Mouse (Mus musculus) retina, postnatal 1 day (tissue): ENCODE measurements around the gene Rnf5.
A peak's percentile ranks its signal among the peaks of the same experiment; 100 is the strongest.

Experiments
- DNase-seq: peaks from one replicate; pipeline ENCODE4 v3.0.0-alpha.2; 2012

The Rnf5 gene

DNA sequence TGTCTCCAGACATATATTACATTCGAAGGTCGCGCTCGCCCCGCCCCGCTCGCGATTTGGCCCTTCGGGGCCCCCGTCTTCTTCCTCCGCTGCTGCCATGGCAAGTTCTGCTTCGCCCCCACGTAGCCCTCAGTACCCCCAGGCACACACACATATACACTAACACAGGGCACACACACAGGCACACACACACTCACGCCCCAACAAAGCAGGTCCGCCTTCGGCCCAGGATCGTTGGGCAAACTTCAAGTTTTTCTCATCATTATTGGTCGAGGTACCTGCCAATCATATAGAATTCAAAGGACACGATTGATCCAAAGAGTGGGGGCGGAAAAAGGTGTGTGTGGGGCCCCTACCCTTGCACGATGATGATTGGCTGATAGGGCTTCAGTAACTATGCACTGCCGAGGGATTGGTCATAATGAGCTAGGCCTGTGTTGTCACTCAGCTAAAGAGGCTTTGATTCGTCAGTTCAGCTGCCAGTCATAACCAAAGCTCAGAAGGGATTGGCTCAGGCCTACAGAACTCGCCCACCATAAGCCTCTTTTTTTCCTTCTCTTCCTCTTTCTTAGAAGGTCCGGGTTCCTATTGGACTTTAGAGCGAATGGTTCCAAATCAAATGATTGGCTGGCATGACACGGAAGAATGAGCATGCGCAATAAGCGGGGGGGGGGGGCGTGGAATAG lies at the start of gene Rnf5:
Gene Rnf5, minus strand, starts transcription at position 316 of the 686 bp plus-strand sequence.
- DNase-seq: peak; percentile 100

DNA sequence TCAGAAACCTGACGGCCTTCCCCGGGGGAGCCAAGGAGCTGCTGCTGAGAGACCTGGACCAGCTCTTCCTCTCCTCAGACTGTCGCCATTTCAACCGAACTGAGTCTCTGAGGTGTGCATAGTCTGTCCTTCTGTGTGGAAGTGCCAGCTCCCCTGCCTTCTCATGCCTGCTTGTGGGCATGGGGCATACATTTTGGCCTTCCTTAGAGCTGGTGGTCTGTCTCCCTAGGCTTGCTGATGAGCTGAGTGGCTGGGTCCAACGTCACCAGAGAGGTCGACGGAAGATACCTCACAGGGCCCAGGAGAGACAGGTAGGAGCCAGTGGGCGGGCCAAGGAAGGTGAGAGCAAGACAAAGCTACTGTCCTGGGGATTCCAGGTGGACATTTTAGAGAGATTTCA lies 49.5 kb upstream of the Rnf5 start:
- DNase-seq: no peak

GRCm38 (mm10) chr17:34652546-34652945 lies 49.1 kb upstream of the Rnf5 start:
- DNase-seq: no peak

DNA sequence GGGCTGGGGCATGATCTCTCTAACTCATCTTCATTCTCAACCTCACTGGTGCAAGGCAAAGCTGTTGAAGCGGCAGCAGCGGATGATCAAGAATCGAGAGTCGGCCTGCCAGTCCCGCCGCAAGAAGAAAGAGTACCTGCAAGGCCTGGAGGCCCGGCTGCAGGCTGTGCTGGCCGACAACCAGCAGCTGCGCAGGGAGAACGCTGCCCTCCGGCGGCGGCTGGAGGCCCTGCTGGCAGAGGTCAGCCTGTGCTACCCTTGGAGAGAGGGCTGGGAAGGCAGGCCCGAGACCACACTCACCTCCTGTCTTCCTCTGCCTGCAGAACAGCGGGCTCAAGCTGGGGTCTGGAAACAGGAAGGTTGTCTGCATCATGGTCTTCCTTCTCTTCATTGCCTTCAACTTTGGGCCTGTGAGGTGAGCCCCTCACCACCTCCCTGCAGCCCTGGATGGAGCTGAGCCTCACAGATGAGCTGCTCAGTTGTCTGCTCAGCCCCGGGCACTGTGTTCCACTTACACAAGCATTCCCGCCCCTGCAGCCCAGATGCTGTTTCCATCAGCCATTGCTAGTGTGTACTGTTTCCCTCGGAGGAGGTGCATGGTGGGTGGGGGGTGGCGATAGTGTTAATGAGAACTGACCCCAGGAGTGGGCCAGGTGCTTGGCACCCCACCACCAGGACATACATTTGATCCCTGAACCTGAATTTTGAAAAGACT lies 48.2 kb upstream of the Rnf5 start:
- DNase-seq: peak; percentile 49

GRCm38 (mm10) chr17:34650781-34651180 lies 47.3 kb upstream of the Rnf5 start:
- DNase-seq: no peak

DNA sequence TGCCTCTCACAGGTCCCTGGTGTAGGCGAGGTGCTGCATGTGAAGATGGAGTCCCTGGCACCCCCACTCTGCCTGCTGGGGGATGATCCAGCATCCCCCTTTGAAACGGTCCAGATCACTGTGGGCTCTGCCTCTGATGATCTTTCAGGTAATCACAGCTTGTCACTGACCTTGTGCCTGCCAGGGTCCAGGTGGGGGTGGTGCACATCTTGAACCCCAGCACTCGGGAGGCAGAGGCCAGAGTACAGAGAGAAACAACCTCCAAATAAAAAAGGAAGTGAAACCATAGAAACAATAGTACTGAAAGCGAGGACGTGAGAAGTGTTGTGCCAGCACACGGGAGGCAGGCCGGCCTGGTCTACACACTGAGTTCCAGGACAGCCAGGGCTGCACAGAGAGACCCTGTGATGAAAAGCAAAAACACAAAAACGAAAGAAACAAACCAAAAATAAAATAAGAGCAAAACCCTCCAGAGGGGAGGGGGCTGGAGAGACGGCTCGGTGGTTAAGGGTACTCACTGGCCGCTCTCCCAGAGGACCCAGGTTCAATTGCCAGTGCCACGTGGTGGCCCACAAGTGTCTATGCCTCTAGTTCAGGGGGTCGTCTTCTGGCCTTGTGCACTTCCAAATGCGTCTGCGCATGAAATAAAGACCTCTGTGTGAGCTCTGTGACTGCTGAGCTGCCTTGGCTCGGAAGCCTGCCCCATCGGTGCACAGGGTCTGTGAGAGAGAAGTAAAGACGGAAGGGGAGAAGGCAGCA lies 45.8 kb upstream of the Rnf5 start:
- no peak for DNase-seq

DNA sequence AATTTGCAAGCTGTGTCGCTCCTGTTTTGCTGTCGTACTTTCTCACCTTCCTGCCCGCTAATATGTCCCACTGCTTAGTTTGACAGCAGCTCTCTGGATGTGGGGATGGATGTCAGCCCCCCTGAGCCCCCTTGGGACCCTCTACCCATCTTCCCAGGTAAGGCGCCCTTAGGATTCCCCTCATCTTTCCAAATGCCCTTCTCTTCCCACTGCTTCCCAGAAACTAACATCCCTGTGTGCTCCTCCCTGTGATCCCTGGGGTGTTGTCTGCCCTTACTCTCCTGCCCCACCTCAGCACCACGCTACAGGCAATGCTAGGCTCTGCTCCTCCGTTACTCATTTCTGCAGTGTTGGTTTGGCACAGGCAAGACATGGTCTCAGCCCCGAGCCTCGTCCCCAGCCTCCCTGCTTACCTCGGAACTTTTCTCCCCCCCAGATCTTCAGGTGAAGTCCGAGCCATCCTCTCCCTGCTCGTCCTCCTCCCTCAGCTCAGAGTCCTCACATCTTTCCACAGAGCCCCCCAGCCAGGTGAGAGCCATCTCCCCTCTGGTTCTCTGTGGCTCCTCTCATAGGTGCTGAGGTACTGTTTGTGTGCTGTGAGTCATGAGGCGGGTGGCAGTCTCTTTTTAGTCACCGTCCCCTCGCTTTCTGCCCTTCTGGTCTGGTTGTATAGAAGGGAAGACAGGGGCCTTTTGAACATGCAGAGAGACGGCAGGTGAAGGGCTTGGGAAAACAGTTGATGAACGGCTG lies 44.8 kb upstream of the Rnf5 start:
- DNase-seq: no peak

DNA sequence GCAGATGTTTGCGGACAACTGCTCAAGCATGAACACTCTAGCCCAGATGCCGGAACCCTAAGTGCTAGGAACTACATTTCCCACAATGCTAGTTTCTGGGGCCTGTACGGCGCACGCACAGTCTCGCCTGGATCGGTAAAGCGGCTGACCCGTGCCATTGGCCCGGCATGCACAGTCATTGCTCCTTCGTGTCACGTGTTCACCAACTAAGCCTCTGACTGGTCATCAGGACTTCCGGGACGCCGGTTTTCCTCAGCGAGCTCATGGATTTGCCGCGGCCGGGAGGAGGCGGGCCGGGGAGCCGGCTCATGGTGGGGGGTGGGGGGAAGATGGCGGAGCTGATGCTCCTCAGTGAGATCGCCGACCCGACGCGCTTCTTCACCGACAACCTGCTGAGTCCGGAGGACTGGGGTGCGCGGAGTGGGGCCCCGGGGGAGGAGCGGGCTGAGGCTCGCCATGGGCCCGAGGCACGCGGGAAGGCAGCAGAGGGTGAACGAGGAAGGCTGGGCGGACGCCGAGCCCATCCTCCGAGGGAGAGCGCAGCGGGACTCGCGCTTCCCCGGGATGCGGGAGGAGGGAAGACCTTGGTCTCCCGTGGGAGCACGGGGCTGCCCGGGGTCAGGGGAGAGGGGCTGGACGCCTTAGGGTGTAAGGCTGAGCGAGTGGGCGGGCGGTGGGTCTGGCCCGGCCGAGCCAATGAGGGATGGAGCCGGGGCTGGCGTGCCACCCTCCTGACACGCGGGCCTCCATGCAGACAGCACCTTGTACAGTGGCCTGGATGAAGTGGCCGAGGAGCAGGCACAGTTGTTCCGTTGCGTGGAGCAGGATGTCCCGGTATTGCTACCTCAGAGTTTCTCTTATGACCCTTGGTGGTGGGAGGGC lies 43.7 kb upstream of the Rnf5 start, which contains the start of gene Atf6b:
Gene Atf6b, plus strand, starts transcription at position 241 of the 882 bp plus-strand sequence.
- DNase-seq: peak; percentile 99

GRCm38 (mm10) chr17:34645831-34646511 lies 42.5 kb upstream of the Rnf5 start:
- no peak for DNase-seq

DNA sequence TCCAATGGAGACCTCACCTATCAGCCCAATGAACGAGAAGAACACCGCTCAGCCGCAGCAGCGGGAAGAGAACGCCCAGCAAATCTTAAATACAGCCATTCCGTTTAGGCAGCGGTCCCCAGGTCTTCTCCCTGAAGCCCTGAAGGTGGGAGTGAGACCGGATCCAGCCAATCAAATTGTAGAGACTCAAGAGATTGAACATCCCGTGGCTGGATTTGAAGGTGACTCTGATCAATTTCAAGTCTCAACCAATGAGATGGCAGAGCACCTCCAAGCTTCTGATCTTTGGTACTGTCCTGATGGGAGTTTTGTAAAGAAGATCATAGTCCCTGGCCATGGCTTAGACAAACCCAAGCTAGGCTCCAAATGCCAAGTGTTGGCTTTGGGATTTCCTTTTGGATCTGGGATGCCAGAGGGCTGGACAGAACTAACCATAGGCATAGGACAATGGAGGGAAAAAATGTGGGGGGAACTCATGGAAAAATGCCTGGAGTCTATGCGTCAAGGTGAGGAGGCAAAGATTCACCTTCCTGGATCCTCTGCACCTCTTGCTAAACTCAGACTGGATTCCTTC lies 41.9 kb upstream of the Rnf5 start:
- no peak for DNase-seq

DNA sequence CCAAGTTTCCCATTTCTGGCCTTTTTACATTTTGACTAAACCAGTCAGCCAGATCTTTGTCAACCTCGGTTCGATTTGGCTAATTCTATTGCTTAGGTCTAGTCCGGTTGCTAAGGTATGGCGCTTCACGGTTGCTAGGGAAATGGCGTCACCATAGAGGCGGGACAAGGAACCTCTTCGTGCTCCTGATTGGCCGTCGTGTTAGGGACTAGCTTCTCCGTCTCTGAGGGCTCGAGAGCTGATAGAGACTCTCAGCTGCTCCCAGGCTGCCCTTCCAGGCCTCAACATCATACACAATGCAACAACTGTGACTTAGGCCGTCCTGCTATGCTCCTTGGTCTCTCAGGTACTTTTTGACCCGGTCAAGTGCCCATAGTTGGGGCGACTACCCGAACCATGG lies 41.1 kb upstream of the Rnf5 start, which contains the start of gene Fkbpl:
Gene Fkbpl, plus strand, starts transcription at position 157 of the 400 bp plus-strand sequence.
- peak; percentile 98 for DNase-seq

DNA sequence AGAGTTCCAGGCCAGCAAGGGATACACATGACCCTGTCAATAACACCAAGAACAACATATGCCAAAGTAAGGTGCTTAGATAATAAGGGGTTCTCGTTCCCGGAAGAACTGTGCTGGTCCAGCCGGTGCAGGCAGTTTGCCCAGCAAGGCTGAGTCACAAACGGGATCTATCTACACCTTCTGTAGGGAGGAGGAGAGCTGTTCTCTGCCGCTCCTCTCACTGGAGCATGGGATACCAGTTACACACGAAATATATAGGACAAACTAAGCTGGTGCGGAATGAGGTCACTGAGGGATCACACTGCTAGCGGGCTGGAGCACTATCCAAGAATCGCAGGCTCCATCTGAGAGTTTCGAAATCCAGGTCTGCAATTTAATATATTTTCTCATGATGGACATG lies 40.5 kb upstream of the Rnf5 start:
- no peak for DNase-seq

DNA sequence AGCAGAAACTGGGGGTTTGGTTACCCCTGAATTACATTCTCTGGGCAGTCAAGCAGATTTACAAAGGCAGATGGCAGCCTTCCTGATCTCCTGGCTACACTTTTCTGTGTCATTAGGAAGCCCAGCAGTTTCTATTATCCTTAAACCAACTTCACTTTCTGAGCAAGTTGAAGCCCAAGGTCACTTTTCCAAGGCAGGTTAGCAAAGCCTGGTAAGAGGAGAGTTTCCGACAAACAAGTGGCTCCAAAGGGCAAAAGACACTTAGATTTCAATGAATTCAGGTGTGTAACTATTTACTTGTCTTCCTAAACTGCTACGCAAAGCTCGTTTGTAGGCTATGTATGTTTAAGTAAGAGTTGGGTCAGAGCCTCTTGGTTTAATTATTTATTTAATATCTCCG lies 39.9 kb upstream of the Rnf5 start:
- DNase-seq: no peak

DNA sequence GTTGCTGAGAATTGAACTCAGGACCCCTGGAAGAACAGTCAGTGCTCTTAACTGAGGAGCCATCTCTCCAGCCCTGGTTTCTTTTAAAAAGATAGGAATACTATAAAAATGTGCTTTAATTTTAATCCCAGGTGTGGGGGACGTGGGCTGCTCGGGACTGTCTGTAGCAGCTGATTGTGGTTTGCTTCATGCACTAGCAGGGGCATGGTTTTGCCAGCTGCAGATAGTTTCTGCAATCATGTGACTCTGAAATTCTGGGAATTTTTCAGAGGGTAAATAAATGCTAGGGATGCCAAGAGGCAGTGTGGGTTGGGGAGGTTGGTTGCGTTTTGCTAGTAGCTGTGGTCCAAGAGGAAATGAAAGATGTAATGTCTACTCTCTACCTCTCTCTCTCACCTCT lies 38.5 kb upstream of the Rnf5 start:
- DNase-seq: no peak

GRCm38 (mm10) chr17:34640778-34641601 lies 37.5 kb upstream of the Rnf5 start:
- peak; percentile 88 for DNase-seq

DNA sequence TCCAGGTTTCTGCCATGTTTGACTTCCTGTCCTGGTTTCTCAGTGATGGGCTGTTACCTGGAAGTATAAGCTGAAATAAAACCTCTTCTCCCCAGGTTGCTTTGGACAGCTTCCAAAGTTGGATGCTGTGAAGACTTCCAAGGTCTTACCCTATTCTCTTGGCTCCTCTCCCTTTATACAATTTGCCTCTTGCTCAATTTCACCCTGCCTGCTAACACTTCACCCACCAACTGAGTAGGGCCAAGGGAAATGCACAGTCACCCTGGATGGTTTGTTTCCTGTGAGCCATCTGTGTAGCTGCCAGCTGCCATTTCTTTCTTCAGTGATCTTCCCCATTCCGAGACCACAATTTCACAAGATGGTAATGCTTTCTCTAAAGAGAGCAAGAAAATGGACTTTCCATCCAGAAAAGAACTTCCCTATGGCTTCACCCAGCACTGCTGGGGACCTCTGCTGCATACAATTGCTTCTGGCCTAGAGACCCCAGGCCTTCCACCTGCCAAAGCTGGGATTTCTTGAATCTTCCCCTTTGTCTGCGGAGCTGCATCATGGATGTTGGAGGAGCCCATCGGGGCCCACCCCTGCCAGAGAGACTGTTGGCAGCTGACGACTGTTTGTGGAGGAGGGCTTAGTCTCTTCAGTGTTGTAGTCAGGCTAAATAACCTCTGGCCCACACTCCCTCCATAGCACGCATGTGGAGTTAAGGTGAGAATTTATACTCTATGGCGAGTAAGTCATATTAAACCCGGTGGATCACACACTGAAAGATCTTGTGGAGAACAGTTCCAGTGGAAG lies 36.2 kb upstream of the Rnf5 start:
- DNase-seq: no peak

- no peak for DNase-seq
These were observed 34.0 kb upstream of the Rnf5 start for GRCm38 (mm10) chr17:34637459-34637858.

DNA sequence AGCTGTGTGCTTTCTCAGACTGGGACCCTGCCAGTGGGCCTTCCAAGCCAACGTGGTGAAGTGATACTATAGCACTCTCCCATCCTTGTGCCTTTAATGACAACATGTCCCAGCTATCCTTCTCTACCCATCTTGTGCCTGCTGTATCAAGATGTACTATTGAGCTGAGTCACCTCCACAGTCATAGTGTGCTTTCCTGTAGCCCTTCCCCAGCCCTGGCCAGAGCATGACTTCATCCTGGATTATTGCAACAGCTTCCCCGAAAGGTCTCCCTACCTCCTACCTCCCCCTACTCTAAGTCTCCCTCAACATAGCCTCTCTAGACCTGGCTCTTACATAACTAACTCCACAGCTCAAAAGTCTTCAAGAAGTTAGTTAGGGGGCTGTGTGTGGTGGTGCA lies 32.2 kb upstream of the Rnf5 start:
- no peak for DNase-seq

DNA sequence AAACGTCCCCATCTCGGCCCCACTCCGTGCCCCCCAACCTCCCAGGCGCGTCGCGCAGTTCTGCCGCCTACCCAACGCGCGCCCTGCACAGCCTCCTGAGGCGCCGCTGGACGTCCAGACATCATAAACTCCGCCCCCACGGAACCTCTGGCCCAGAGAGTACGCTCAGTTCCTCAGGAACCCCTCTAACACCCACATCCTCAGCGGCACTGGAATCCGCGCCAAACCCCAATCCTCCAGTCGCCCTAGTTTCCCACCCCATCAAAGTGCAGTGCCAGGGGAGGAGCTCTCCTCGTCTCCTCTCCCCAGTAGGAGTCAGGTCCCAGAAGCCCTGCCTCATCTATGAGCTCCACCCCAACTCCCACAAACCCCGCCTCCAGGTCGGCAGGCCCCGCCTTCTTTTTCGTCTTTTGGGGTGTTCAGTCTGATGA lies 28.8 kb upstream of the Rnf5 start:
- peak; percentile 83 for DNase-seq
